Comparison of ENCODE assay signal across 21 mouse cellular contexts in genomic region chr13:98531976-98532375, GRCm38 (mm10). TPM values are rescaled to one million over a fixed set of nuclear protein-coding genes. Genes with fewer than 3 reads are reported as not detected.
"Had no signal": no experiment of that assay in that cellular context is flagged by ENCODE, and none has a peak within 500 bp of the region (broad histone marks: within the 10 kb centered on the region; RNA-seq: fewer than 3 reads in every experiment).

No protein-coding gene starts in this region.

- H3K36me3 ChIP-seq: lung, embryonic 15.5 days; midbrain, embryonic 13.5 days; midbrain, embryonic 15.5 days; neural tube, embryonic 12.5 days; stomach, embryonic 15.5 days had no signal

- DNase-seq: liver, postnatal 0 days; lung, adult 2 months; lung, postnatal 14 days; lung, postnatal 36 days; right cerebral cortex, postnatal 14 days; thymus, adult 2 months; thymus, postnatal 25 days; thymus, postnatal 4 days had no signal

- H3K27me3 ChIP-seq: neural tube, embryonic 12.5 days; stomach, embryonic 15.5 days had no signal

- ATAC-seq: liver, postnatal 0 days; lung, postnatal 0 days; midbrain, embryonic 13.5 days; midbrain, embryonic 15.5 days had no signal

- H3K27ac ChIP-seq: lung, embryonic 15.5 days; macrophage; midbrain, embryonic 13.5 days; midbrain, embryonic 15.5 days; neural tube, embryonic 12.5 days; stomach, embryonic 15.5 days; stomach, postnatal 0 days had no signal

- H3K4me2 ChIP-seq: lung, embryonic 15.5 days; midbrain, embryonic 13.5 days; midbrain, embryonic 15.5 days; neural tube, embryonic 12.5 days; stomach, embryonic 15.5 days had no signal

- H3K9me3 ChIP-seq: lung, embryonic 15.5 days; midbrain, embryonic 15.5 days; stomach, embryonic 15.5 days had no signal

- H3K9ac ChIP-seq: liver, postnatal 0 days; lung, embryonic 15.5 days; midbrain, embryonic 13.5 days; midbrain, embryonic 15.5 days; neural tube, embryonic 12.5 days; stomach, embryonic 15.5 days had no signal

- H3K4me1 ChIP-seq: megakaryocyte, embryonic 14.5 days had no signal

- H3K4me3 ChIP-seq: lung, embryonic 15.5 days; megakaryocyte, embryonic 14.5 days; midbrain, embryonic 13.5 days; midbrain, embryonic 15.5 days; neural tube, embryonic 12.5 days; stomach, embryonic 15.5 days had no signal

RNA-seq across cellular contexts. Expression of gene Gm10320, which starts 40.2 kb away (rescaled TPM):
- total RNA-seq: midbrain, postnatal 0 days; monocyte, adult 5-6 weeks; neutrophil, adult 5-6 weeks had no signal
- polyA plus RNA-seq: macrophage; testis, adult 2 months had no signal
